Mouse (Mus musculus) CD4-positive, CD25-positive, alpha-beta regulatory T cell, adult 2 months (primary cell): ENCODE data around the gene Ccs.

ENCODE experiments used
- DNase-seq: peaks from one replicate; pipeline ENCODE4 v3.0.0-alpha.2; 2012; ENCODE audit warnings: low read depth, low spot score

Gene Ccs

DNA sequence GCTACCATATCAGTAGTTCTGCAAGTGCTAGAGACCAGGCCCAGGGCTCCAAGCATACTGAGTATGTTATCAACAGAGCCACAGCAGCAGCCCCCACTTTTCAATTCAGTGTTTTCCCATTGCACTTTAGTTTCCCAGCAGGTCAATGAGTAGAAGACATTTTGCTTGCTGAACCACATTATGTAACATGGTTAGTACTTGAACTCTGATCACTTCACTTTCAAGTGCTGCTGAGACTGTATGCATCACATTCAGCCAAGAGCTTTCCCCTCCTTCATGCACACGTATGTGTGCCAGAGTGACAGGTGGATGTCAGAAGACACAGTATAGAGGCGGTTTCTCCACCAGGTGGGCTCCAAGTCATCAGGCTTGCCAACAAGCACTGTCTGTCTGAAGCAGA is 56.2 kb downstream of the Ccs start:
- DNase-seq = no peak
